Mouse (Mus musculus) heart, postnatal 0 days (tissue): ENCODE measurements at regions not wholly inside any gene's neighbourhood (a gene's known extent, or its start where the extent isn't known, plus 50 kb on each side); places are given as distances from the start of the nearest gene placed in this dataset.

Experiments
- CTCF ChIP-seq: IDR thresholded peaks from 2 replicates; pipeline ENCODE4 v1.5.1; 2016; ENCODE audit warnings: antibody characterized with exemption, control low read depth, low read depth
- EP300 ChIP-seq: IDR thresholded peaks from 2 replicates; pipeline ENCODE4 v1.6.1; 2016; ENCODE audit warnings: antibody characterized with exemption, low read depth

DNA sequence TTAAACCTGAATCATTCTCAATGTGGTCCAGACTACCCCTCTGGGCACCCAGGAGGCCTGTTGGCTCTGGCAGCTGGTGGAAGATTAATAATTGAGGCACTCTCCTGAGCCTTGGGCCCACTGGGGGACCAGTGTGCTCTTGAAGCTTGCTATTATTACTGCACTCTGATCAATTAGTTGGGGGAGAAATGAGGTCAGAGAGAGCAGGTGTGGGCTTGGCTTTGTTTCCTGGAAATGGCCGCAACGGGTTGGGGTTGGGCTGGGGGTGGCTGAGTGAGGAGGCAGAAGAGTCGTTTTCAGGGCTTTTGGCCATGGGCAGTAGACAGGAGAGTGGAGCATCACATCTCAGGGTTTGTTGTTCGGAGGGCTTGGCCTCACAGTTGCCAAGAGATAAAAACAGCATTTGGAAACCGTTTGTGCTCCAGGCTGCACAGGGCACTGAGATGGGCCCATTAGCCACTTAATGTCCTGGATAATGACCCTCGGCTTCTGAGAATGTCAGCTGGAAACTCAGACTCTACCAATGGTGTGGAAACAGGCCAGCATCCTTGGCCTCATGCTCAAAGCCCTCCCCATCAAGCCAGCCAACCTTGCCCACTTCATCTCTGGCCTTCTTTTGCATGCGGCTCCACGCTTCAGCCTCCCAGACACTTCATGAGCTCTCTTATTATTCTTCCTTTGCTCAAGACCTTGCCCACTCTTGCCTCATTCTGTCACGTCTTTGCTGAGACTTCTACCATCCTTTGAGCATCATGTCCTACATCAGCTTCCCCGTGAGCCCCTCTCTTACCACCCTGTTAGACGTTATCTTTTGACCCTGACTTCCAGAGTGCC lies 118.1 kb downstream of the Dmrta2 start:
- no peak for TF ChIP-seq CTCF
- no peak for TF ChIP-seq EP300
